Mouse (Mus musculus) thymus, postnatal 10 days (tissue): ENCODE results near the gene Prkaca.

Experiments used
- DNase-seq, 2 experiments: peaks; one replicate each; pipeline ENCODE4 v3.0.0; 2021; ENCODE audit warnings: low spot score in 2 of 2

Prkaca gene

DNA sequence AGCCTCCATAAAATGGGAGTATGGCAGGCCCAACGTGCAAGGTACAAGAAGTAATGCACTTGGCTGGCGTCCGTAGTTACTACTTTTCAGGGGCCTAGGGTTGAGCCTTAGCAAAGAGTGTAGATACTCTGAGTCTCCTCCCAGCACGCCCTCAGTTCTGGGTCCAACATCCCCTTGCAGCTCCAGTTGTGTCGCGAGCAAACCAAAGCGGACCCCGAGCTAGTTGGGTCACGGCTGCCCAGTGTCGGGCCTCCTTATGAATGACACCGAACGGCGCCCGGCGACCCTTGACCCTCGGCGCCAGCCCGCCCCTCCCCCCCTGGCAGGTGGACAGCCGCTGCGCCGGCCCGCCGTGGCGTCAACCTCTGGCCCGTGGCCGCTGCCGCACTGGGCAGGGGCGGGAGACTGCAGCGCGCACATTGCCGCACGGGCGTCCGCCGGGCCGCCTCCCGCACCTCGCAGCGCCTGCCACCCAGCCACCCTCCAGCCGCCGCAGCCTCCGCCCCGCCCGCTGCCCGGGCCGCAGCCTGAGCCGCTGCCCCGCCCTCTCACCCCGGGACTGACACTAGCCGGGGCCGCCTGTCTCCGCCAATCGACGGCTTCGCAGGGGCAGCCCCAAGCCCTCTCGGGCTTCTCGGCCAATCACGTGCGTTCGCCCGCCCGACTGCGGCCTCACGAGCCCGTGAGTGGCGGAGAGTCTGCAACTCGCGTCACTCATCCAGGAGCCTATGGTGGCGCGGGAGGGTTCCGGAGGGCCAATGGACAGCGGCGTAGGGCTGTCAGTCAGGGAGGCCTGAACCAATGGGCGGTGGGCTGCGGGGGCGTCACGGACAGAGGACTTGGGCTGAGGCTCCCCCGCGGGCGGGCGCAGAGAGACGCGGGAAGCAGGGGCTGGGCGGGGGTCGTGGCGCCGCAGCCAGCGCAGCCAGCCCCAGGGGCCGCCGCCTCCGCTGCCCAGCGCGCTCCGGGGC, at the start of gene Prkaca:
Gene Prkaca (plus strand): TSS at position 844 of the 971 bp plus-strand sequence.
- peak; percentile 95 to 99 for DNase-seq

DNA sequence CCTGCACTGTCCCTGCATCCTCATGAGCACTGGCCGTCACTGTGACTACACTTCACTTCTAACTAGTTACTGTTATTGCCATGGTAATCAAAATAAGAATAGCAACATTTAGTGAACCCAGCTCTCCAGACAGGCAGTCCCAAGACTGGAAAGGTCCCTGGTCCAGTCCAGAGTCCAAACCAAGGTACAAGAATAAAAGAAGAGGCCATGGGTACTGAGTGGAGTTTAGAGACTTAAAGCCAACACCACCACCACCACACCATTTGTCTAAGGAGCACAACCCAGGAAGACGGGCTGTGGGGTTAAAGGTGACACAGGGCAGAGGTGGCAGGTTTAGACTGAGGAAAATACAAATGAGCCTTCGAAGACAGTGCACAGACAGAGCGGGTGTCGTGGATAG, 48.2 kb upstream of the Prkaca start:
- DNase-seq: no peak

DNA sequence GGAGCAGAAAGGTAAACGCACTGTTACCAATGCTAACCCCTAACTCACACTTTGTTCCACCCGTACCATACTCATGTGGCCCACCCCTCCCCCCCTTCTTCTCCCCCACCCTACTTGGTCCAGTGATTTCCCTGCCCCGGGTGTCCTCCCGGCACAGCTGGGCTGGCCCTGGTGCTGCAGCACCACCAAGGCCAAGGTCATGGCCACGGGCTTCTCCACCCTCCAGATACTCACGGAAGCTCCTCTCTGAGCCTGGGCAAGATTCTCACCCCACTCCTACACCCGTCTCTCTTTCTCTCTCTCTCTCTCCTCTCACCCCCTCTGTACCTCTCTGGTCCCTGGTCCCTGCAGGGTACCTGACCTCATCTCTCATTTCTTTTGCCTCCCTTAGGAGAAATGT, 46.5 kb upstream of the Prkaca start:
- DNase-seq: no peak

DNA sequence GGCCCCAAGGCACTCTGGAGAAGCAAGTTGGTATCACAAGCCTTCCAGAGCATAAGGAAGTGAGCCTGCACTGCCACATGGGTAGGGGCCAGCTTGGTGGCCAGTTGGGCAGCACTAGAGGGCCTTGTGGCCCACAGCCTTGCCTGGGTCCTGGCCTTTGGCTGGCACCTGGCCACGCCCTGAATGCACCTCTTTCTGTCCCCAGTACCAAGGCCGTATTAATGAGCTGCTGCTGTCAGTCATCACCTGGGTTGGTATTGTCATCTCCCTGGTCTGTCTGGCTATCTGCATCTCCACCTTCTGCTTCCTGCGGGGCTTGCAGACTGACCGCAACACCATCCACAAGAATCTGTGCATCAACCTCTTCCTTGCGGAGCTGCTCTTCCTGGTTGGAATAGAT, 38.6 kb upstream of the Prkaca start:
- DNase-seq: no peak

DNA sequence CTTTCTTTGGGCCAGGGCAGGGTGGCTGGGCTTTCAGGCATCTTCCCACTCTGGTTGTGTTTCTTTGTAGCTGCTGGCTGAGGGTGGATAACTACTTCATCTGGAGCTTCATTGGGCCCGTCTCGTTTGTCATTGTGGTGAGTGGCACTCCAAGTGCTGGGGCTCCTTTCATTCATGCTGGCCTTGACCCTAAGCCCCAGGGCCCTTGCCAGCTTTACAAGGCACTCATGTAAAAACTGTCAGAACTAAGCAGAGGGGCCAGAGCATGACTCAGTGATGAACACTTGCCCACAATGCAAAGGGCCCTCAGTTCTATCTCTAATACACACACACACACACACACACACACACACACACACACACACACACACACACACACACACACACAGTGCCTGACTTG, 37.8 kb upstream of the Prkaca start:
- no peak for DNase-seq

DNA sequence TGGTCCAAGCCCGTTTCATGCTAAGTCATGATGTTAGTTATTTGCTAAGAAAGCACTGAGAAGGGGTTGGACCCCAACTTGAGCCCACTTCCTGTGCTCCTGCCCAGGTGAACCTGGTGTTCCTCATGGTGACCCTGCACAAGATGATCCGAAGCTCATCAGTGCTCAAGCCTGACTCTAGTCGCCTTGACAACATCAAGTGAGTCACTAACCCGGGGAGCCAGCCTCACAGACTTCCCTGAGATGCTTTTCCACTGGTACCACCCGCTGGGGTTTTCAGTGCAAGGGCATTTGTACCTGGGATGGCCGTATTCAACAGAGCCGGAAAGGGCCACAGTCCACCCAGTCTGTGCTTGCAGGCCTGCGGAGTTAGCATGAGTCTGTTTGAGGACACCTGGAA, 37.4 kb upstream of the Prkaca start:
- no peak for DNase-seq

DNA sequence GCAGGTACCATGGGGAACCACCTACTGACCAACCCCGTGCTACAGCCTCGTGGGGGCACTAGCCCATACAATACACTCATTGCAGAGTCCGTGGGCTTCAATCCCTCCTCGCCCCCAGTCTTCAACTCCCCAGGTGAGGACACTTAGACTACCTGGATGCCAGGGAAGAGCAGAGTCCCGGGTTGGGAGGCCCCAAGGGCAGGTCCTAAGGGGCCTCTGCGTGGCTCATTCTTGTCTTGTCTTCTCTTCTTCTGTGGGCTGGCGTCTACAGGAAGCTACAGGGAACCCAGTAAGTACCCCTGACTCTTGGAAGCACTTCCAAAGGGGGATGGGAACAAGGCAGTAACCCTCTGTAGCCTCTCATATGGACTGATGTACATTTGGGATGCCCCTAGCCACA, 35.1 kb upstream of the Prkaca start:
- DNase-seq: no peak

DNA sequence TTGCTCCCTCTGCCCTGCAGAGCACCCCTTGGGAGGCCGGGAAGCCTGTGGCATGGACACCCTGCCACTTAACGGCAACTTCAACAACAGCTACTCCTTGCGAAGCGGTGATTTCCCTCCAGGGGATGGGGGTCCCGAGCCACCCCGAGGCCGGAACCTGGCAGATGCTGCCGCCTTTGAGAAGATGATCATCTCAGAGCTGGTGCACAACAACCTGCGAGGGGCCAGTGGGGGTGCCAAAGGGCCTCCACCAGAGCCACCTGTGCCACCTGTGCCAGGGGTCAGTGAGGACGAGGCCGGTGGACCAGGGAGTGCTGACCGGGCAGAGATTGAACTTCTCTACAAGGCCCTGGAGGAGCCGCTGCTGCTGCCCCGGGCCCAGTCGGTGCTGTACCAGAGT, 34.5 kb upstream of the Prkaca start:
- no peak for DNase-seq

DNA sequence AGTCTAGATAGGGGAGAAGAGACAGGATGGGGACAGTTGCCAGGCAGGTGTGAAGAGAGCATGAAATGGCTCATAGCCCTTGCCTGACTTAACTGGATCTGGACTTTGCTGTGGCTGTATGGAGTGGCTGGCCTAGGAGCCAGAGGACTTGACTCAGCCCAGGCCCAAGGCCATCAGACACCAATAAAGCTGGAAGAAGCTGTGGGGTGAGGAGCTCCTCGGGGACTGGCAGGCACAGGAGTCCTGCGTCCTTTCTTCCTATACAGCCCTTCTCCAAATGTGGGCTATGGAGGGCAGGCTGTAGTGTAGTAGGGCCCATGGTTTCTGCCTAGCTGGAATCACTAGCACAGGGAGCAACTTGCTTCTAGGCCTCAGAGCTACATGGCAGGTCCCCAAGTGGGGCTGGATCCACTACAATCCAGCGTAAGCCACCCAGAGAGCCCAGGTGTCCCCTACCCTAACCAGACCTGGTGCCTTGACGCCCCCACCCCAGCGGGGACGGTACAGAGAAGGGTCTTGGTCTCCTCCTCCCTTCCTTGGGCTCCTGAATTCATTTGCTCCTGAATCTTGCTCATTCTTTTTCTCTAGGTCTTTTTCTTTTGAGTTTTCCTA, 31.6 kb upstream of the Prkaca start:
- DNase-seq: no peak

DNA sequence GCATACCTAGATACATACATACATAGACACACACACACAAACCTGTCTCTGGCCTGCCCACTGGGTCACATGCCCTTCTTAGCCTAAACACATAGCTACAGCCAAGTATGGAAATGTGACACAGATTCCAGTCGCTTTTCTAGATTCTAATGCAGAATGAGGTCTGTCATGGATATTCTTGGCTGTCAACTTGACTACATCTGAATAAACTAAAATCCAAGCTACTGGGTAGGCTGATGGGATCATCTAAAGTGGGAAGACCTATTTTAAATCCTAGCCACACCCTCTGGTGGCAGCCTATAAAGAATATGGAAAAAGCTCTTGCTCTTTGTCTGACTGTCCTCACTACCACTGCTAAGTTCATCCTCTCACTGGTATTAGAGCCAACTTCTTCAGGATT, 30.3 kb upstream of the Prkaca start:
- DNase-seq: no peak

DNA sequence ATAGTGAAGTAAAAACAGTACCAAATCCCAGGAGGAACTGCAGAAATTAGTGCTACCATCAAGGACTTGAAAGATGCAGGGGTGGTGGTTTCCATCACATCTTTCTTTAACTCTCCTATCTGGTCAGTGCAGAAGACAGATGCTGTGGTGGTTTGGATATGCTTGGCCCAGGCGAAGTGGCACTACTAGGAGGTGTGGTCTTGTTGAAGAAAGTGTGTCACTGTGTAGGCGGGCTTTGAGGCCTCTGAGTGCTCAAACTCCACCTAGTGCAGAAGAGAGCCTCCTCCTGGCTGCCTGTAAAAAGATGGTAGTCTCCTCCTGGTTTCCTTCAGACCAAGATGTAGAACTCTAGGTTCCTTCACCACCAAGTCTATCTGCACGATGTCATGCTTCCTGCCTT, 27.3 kb upstream of the Prkaca start:
- no peak for DNase-seq

DNA sequence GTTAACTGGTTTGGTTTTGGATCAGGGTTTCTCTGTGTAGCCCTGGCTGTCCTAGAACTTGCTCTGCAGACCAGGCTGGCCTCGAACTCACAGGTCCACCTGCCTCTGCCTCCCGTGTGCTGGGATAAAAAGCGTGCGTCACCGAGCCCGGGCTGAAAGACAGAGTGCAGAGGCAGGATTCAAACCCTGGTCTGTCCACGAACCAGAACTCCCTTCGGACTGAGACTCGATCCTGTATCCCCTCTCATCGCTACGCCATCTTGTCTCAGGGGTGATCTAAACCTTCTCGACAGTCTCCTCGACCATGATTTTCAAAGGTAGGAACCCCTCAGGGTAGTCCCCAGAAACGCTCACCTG, 18.1 kb upstream of the Prkaca start:
- DNase-seq: no peak

DNA sequence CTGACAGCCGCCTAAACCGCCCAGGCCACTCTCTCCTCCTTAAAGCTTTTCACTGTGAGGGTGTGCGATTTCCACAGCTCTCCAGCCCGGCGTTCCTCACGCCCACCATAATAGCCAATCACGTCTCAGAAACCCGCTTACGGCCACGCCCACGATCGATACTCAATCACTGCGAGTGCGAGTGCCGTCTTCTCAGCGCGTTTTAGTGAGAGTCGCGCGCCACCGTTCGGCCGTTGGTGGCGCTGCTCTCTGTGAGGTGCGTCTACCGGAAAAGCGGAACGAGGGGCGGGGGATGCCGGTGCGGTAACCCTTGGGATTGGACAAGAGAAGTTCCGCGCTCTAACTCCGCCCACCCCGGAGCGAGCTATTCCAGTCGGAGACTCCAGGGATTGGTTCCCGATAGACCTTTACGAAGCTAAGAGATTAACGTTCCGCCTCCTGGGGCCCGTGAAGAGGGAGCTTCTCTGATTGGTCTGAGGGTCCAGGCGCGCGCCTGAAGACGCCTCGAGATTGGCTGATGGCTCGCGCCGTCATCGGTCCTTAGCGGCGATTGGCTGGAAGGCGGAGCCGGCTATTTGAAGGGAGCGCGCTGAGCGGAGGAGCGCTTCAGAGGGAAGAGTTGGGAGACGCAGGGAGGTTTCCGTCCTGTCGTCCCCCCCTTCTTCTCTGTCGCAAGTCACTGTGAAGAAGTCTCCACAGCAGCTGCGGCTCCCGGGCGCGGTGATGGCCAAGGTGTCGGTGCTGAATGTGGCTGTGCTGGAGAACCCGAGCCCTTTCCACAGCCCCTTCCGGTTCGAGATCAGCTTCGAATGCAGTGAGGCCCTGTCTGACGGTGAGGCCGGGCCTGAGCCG, 17.5 kb upstream of the Prkaca start, which contains the start of the genes Gm10644 and Asf1b:
Gene Gm10644 (minus strand): TSS at position 100 of the 852 bp plus-strand sequence.
Gene Asf1b (plus strand): TSS at position 402 of the 852 bp plus-strand sequence.
- peak; percentile 91 to 95 for DNase-seq

DNA sequence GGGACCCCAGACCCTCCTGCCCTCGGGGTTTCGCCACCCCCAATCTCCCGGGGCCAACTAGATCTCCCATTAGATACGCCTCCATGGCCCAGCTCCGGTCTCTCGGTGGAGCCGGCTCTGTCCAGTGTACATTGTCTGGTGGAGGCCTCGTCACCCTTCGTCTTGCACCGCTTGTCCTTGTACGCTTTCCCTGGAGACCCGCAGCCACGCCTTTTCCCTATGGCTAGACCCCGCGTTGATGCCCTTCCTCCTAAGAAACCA, 16.9 kb upstream of the Prkaca start:
- DNase-seq: no peak

DNA sequence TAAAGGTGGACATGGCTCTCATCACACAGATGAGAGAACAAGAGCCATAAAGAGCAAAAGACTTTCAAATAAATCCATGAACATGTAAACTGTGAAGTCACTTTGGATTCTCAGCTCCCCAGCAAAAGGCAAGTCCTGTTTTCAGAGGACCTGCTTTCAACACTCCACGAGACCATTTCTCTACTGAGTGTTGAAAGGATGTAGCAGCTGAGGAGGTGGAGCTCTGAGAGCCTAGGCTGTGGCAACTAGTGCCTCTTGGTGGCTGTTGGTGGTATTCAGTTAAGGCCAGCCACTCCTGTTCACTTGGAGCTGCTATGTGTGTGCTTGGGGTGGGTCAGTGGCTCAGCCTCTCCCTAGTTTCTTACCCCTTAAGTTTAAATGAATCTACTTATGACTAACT, 16.0 kb upstream of the Prkaca start:
- peak in 1 of 2 experiments; percentile 39 for DNase-seq

DNA sequence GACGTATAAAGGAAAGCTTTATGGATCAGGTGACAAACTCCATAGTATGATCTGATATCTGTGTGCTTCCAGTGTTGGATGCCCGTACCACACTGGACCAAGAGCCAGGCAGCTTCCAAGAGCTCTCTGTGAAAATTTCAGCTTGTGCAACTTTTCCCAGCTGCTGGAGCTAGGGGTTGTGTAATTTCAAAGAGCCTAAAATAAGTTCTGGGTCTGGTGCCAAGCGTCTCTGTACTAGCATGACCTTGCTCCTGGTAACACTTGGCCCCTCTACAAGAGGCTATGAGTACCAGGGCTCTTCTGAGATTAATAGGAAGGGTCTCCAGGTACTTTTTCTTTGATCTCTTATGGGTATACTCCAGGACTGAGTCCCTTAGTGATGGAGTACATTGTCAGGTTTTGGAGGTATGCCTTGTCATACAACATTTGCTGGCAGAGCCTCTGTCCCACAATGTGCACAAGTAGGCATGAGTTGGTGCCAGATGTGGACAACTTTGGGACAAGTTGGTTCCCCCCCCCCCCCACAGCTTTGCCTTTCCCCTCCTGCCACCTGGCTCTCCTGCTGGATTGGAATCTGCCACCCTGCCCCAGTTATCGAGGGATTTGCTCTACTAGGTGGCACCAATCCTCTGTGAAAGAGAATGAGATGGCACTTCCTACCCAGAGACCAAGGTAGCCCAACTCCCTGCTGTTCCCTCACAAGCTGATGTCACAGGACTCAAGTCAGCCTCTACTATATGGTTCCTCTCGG, 8.6 kb upstream of the Prkaca start:
- DNase-seq: no peak

DNA sequence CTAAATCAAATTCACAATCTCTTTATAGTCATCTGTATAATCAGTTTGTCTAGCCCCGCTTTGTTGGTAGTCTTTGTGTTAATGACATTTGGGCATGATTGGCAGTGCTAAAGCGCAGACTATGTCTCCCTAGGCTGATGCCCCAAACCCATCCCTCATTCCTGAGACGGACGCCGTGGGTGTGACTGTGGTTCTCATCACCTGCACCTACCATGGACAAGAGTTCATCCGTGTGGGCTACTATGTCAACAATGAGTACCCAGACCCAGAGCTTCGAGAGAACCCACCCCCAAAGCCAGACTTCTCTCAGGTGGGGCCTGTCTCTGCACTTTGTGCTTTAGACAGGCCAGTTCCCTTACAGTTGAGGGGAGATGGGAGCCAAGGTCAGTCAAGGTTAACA, 5.1 kb upstream of the Prkaca start:
- DNase-seq: no peak

DNA sequence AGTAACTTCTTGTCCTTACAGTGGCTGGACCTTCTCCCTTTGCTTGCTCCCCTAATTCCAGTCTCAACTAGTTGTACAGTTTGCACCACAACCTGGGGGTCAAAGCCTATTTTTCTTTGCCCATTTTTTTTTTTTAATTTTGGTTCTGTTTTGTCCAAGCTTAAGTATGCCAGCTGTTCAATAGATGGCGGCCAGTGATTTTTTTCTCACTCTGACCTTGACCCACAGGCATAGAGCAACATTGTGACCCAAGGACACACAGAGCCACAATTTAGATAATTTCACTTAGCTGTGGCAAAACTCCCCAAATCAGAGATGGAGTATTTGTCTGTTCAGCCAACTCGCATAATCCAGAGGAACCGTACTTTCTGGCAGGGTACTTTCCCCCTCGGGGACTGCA, 1.7 kb upstream of the Prkaca start:
- DNase-seq: no peak

DNA sequence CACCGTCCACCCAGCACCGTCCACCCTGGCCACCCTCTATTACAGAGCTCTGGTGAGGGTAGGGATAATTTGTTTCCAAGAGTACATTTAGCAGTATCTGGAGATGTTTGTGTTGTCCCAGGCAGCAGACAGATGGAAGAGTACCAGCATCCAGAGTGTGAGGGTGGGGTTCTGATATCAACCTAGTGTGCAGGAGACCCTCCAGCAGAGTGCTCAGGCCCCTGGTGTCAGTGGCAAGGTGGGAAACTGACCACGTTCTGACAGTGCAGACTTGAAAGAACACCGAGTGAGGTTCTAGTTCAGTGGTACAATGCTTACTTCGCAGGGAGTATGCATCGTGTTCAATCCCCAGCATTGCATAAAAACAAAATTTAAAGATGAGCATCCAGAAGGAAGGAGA, 1.1 kb upstream of the Prkaca start:
- DNase-seq: no peak

DNA sequence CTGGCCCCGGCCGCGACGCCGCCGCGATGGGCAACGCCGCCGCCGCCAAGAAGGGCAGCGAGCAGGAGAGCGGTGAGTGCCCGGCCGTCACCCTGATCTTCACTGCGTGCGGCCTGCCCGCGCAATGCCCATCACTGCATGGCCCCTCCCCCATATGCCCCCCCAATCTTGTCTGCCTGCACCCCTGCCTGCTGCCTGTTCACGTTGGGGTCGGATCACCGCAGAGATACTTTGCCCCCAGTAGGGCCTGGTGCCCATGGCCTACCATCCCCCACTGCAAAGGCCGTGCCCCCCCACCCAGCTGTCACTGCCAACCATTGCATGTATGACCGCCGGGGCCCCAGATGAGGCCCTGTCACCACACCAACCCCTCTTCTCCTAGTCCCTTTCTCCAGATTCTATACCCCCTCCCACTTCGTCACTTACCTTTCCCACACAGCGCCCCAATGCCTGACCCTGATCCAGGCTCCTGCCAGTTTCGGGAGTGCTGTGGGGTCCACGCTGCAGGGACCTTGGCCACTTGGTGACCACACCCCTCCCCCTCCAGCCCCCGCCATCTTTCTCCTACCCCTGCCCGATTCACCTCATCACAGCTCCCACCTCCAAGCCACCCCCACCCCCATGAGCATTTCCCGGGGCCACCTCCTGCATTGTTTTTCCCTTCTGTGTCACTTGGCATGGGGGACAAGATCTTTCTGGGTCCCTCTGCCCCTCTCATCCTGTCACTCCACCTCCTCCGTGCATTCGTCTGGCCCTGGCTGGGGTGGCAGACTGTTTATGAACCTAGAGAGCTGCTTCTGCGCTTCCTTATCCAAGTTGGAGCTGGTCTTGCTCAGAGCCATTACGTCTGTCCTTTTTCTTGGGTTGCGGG, 603 bp downstream of the Prkaca start:
- DNase-seq: peak; percentile 34 to 38

DNA sequence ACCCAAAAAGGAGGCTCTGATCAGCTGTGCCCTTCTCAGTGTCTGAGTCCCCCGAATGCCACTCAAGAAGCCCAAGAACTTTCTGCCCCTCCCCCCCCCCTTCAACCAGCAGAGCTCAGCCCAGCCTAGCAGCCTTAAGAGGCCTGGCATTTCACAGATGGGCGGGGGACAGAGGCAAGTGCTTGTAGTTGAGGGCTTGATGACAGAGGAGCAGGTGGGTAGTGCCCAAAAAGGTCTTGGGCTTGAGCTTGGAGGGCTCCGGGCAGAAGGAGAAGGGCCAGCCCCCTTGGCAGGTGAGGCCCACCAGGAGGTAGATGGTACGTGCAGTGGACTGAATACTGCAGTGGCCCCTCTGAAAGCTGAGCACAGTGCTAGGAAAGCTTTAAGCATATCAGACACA, 1.7 kb downstream of the Prkaca start:
- no peak for DNase-seq
